Mouse (Mus musculus): ENCODE data around the gene Gm10190. TPM values are rescaled to one million over a fixed set of nuclear protein-coding genes. Genes with fewer than 3 reads are reported as not detected.

Gm10190 gene
- polyA plus RNA-seq, 1 experiment from 2014 or later: 1.3 TPM

DNA sequence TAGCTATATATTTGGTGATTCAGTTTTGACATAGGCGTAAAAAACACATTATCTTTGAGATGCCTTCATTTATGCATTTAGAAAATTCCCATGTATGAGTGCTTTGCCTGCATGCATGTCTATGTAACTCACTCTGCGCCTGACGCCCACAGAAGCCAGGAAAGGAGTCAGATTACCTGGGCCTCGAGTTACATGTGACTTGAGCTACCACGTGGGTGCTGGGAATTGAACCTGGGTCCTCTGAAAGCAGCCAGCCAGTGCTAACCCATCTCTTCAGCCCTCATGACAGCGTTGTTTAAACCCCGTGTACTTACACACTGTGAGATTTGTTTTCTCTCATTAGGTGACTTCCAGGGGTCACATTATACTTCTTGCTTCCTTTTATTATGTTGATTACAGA lies 48.8 kb downstream of the Gm10190 start:
- Histone ChIP-seq H3K9me3 (ENCODE audit: control insufficient read depth, low read length) (no peaks in the 10 kb centered on the region), H3K27ac (ENCODE audit: low read length) (no peak overlapping the region), H3K36me3 (ENCODE audit: control insufficient read depth, insufficient read depth, low read length) (no peaks in the 10 kb centered on the region), H3K4me1 (ENCODE audit: control insufficient read depth, insufficient read depth, low read length) (no peaks in the 10 kb centered on the region), H3K27me3 (replicated peaks; ENCODE audit: control insufficient read depth, insufficient read depth, low read length) (no peaks in the 10 kb centered on the region), H3K4me3 (ENCODE audit: low read length) (no peak overlapping the region), H3K4me2 (ENCODE audit: low read depth, low read length) (no peak overlapping the region), H3K9ac (ENCODE audit: low read depth, low read length) (no peak overlapping the region)
- no peak for ATAC-seq
- WGBS: 82% methylated on average over 7 of the region's 7 CpGs

DNA sequence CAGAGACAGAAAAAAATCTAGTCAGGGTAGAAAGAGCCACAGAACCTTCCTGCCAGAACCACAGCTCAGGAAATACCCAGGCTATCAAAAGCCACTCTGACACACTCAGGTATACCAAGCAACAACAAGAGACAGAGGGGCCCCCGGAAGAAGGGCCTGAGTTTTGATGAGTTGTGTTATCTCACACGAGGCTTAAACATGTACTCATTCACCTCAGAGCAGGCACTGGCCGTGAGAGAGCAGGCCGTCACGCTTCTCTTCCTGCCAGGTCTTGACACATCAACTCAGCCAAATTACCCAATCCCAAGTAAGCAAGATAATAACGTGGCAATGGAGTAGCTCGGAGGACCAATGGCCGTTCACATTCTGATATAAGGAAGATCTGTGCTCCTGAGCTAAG lies 49.7 kb downstream of the Gm10190 start:
- H3K4me3 ChIP-seq (ENCODE audit: low read length): no peak overlapping the region
- H3K9me3 ChIP-seq (ENCODE audit: control insufficient read depth, low read length): no peaks in the 10 kb centered on the region
- H3K4me1 ChIP-seq (ENCODE audit: control insufficient read depth, insufficient read depth, low read length): no peaks in the 10 kb centered on the region
- no peaks in the 10 kb centered on the region for H3K36me3 ChIP-seq (ENCODE audit: control insufficient read depth, insufficient read depth, low read length)
- H3K27me3 ChIP-seq (replicated peaks; ENCODE audit: control insufficient read depth, insufficient read depth, low read length): no peaks in the 10 kb centered on the region
- WGBS: 68% methylated on average over 8 of the region's 8 CpGs
- no peak overlapping the region for H3K27ac ChIP-seq (ENCODE audit: low read length)
- no peak overlapping the region for H3K4me2 ChIP-seq (ENCODE audit: low read depth, low read length)
- H3K9ac ChIP-seq (ENCODE audit: low read depth, low read length): no peak overlapping the region
- no peak for ATAC-seq

Other genes starting within 250 kb of the Gm10190 start
- gene Galm, start 246.1 kb downstream of the Gm10190 start, polyA plus RNA-seq (2015; fragmentation: Nextera tagmentation; extraction: Ambion mirVana): 101 and 113 TPM in 2 replicates
- 415 and 476 TPM in 2 replicates for gene Srsf7, start 166.2 kb downstream of the Gm10190 start, polyA plus RNA-seq (2015; fragmentation: Nextera tagmentation; extraction: Ambion mirVana)
- 0.07 TPM in 1 of 2 replicates, not detected in the other for gene Ttc39d, start 166.1 kb downstream of the Gm10190 start, polyA plus RNA-seq (2015; fragmentation: Nextera tagmentation; extraction: Ambion mirVana)
- 38.5 and 44.4 TPM in 2 replicates for gene Gemin6, start 149.1 kb downstream of the Gm10190 start, polyA plus RNA-seq (2015; fragmentation: Nextera tagmentation; extraction: Ambion mirVana)
- 21.1 and 21.8 TPM in 2 replicates for gene Morn2, start 83.3 kb downstream of the Gm10190 start, polyA plus RNA-seq (2015; fragmentation: Nextera tagmentation; extraction: Ambion mirVana)
- gene Dhx57, start 83.1 kb downstream of the Gm10190 start, polyA plus RNA-seq (2015; fragmentation: Nextera tagmentation; extraction: Ambion mirVana): 10.0 and 10.3 TPM in 2 replicates
- gene Arhgef33, start 66.1 kb downstream of the Gm10190 start, polyA plus RNA-seq (2015; fragmentation: Nextera tagmentation; extraction: Ambion mirVana): 0.33 and 0.94 TPM in 2 replicates
- 2.7 TPM in 2 replicates for gene Sos1, start 106.9 kb upstream of the Gm10190 start, polyA plus RNA-seq (2015; fragmentation: Nextera tagmentation; extraction: Ambion mirVana)
- gene Cdkl4, start 204.3 kb upstream of the Gm10190 start, polyA plus RNA-seq (2015; fragmentation: Nextera tagmentation; extraction: Ambion mirVana): 0.38 and 0.46 TPM in 2 replicates